Mouse (Mus musculus) kidney, adult 2 months (tissue): ENCODE results near the gene Tnfrsf13b.

Experiments
- CTCF ChIP-seq: fragments of 200-500 bp; conservative IDR thresholded peaks from 2 replicates; pipeline ENCODE4 v1.5.1; 2011; ENCODE audit warnings: low read depth, mild to moderate bottlenecking, control low read depth, low read length, moderate library complexity, mixed read lengths; ENCODE audit not compliant: insufficient read depth, insufficient read length
- POLR2A ChIP-seq: fragments of 200-500 bp; IDR thresholded peaks from one replicate; pipeline ENCODE4 v1.6.1; 2011; ENCODE audit warnings: low read depth, low read length, control low read depth

DNA sequence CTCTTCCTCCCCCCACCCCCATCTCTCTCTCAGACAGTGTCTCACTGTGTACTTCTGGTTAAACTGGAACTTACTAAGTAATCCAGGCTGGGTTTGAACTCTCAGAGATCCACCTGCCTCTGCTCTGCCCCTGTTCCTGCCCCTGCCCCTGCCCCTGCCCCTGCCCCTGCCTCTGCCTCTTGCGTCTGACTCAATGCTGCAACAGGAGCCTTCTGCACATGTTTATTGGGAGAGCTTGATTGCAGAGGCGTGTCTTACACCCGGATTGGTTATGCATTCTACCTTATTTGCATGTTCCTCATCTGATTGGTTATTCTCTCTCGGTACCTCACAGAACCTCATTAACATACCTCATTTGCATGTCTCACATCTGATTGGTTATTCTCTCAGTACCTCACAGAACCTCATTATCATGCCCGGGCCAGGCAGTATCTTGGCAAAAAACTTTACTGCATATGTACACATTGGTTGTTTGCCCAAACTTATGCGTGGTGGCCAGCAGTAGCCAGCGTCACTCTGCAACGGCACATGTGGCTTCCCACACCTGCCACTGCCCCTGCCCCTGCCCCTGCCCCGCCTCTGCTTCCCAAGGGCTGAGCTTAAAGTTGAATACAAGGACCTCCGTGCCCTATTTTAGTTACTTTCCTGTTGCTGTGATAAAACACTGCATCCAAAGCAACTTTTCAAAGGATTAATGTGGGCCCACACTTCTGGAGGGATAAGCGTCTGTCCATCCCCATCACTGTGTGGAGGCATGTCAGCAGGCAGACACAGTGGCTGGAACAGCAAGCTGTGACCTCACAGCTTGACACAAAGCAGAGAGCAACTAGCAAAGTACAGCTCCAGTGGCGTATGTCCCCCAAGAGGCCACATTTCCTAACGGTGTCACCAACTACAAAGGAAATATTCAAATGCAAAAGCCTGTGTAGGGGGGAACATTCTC lies 23.9 kb upstream of the Tnfrsf13b start:
- no peak for TF ChIP-seq CTCF
- TF ChIP-seq POLR2A, result no peak
